Mouse (Mus musculus): ENCODE measurements around the gene Gm3020.
"Not testable (repeated sequence)": the region's sequence is repeated elsewhere in the genome, so short reads cannot be mapped to it uniquely, and the experiment has no call there.

Gene Gm3020

DNA sequence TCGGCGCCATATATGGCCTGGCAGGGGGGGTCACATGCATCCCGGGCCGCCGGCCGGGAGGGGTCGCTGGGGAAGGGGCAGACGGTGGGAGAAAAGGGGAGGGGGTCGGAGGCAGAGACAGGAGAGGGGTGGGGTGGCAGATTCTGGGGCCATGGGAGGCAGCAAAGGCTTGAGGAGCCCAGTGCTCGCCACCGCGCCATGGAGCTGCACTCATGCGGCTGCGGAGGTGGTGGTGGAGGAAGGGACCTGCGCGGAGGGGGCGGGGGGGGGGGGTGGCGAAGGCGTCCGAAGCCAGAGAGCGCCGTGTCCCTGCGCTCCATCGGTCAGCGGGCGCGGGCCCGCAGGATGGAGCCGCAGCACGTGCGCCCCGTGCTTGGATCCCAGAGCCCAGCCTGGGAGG, at the start of gene Gm3020:
Gm3020 (plus strand) TSS at position 301 of the 400 bp plus-strand sequence.
- in situ Hi-C loops (cut with MboI, MseI) = loop anchor here (10.0 kb wide), 1 partner anchor 237 kb away; the partner anchor contains the start of gene Gm10409

DNA sequence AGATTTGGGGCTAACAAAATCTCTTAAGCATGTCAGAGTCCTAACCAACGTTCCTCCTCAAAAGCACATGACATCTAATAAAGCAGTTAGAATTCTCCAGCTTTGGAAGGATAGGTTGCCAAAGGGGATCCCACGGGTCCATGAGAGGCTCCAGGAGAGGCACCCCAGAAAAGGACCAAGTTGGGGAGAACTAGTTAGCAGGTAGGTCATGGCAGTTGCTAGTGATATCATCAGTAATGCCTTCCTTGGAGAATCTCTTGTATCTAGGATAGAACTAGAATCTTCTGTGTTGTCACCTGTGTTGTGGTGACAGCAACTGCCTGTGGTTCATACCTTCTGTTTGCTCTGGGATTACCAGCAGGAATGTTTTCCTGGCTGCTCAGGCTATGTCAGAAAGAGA, 17.6 kb upstream of the Gm3020 start, which contains the start of gene Gm3012:
Gm3012 (plus strand) TSS at position 301 of the 400 bp plus-strand sequence.
- in situ Hi-C loops (cut with MboI, MseI) = not testable (repeated sequence)

DNA sequence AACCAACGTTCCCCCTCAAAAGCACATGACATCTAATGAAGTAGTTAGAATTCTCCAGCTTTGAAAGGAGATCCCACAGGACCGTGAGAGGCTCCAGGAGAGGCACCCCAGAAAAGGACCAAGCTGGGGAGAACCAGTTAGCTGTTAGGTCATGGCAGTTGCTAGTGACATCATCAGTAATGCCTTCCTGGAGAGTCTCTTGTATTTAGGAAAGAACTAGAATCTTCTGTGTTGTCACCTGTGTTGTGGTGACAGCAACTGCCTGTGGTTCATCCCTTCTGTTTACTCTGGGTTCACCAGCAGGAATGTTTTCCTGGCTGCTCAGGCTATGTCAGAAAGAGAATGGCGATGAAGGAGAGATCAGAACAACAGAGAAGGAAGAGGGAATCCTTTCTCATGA, 36.7 kb downstream of the Gm3020 start, which contains the start of gene Gm3043:
Gm3043 (plus strand) TSS at position 301 of the 400 bp plus-strand sequence.
- in situ Hi-C loops (cut with MboI, MseI) = not testable (repeated sequence)
